Mouse (Mus musculus): ENCODE data around the gene Kndc1. TPM values are rescaled to one million over a fixed set of nuclear protein-coding genes. Genes with fewer than 3 reads are reported as not detected.
A peak's percentile ranks its signal among the peaks of the same experiment; 100 is the strongest.

Gene Kndc1
- 0.26 and 0.33 TPM in 2 replicates for polyA plus RNA-seq (2016; fragmentation: Nextera tagmentation; extraction: Ambion mirVana)

DNA sequence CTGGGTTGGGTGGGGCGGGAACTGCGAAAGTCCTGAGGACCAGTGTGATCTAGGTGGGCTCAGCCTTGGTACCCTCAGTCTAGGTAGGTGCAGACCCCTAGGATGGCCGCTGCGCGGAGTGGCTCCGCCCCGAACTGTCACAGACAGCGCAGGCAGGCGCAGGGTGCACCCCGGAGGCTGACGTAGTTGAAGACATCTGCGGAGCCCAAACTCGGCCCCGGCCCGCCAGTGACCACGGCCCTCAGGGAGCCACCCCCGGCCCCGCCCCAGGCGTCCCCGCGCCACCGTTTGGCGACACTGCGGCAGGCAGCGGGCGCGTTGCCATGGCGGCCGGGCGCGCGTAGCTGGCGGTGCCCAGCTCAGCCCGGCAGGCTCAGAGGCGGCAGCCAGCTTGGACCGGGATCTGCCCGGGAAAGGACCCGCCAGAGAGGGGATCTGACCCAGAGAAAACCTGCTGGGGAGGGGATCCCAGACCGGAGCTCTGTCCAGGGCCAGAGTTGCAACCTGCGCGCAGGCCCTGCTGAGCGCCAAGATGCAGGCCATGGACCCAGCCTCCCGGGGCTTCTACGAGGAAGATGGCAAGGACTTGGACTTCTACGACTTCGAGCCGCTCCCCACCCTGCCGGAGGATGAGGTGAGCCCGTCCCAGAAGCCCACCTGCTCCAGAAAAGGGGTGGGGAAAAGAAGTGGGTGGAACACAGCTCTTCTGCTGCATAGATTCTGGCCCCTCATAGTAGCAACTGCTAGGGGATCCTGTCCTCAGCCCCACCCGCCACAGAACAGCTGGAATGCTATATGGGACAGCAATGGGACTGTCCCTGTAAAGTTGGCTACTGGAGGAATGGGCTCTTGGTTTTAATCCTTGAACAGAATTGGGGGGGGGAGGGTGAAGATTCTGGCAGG is at the start of gene Kndc1:
TSS of gene Kndc1 (plus strand) at position 42 of the 903 bp plus-strand sequence.
- peaks cover 83% of the 10 kb centered on the region for H3K27me3 ChIP-seq (ENCODE audit: poor library complexity, severe bottlenecking)
- peak within 1 kb of the TSS; percentile 0; the same call in 1 of the 2 replicates for H3K27ac ChIP-seq
- DNase-seq (ENCODE audit: extremely low spot score, low spot score) = peak; percentile 29
- H3K4me3 ChIP-seq = peak within 1 kb of the TSS; percentile 60
- H3K4me1 ChIP-seq = peaks cover 12% of the 10 kb centered on the region
- no peaks in the 10 kb centered on the region for H3K9me3 ChIP-seq
- H3K36me3 ChIP-seq (replicated peaks) = no peaks in the 10 kb centered on the region
- WGBS = under 1% methylated on average over 50 of the region's 50 CpGs

DNA sequence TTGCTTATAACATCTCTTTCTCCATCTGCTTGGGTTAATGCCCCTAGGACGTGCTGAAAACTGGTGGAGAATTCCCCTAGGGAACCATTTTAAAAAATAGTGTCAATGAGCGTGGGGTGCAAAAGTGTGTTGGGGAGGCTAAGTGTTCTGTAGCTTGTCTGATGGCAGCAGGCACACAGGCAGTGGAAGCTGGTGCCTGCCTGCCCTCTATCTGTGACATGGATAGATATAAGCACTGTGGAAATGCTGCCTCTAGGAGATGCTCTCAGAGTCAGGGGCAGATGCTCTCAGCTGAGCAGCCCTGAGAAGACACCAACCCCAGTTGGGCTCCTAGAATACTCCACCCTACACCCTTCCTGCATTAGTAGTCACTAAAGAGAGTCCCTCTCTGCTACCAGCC is 49.4 kb upstream of the Kndc1 start:
- no peak for DNase-seq (ENCODE audit: extremely low spot score, low spot score)
- WGBS = 74% methylated on average over 2 of the region's 2 CpGs
- H3K9me3 ChIP-seq = no peaks in the 10 kb centered on the region

GRCm38 (mm10) chr7:139850152-139850551 is 44.3 kb upstream of the Kndc1 start:
- no peaks in the 10 kb centered on the region for H3K9me3 ChIP-seq
- DNase-seq (ENCODE audit: extremely low spot score, low spot score) = no peak
- H3K36me3 ChIP-seq (replicated peaks) = no peaks in the 10 kb centered on the region
- H3K4me1 ChIP-seq = peaks cover 20% of the 10 kb centered on the region
- WGBS = 44% methylated on average over 6 of the region's 6 CpGs
- H3K27me3 ChIP-seq (ENCODE audit: poor library complexity, severe bottlenecking) = no peaks in the 10 kb centered on the region
- H3K4me3 ChIP-seq = no peak overlapping the region
- peak overlapping the region; percentile 4; the same call in 1 of the 2 replicates for H3K27ac ChIP-seq

More for the DNA sequence above, 49.4 kb upstream of the Kndc1 start:
- no peaks in the 10 kb centered on the region for H3K36me3 ChIP-seq (replicated peaks)
- H3K27me3 ChIP-seq (ENCODE audit: poor library complexity, severe bottlenecking) = no peaks in the 10 kb centered on the region
- no peak overlapping the region for H3K4me3 ChIP-seq
- H3K27ac ChIP-seq = no peak overlapping the region
- peaks cover 6% of the 10 kb centered on the region for H3K4me1 ChIP-seq

DNA sequence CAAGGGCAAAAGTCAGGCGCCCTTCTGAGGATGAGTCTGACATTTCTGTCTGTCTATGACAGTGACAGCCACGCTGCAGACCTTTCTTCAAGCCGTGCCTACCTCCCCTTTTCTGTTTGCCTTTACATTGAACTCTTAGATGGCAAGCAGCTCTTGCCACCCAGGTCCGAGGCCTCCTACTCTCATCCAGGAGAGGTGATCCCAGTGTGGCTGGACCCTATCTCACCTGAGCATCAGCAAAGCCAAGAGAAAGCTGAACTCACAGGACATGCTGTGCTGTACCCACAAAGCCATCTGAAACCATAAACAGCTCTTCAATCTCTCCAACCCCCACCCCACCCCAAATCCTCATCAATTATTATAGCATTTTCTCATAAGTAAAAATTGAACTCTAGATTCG is 43.8 kb upstream of the Kndc1 start:
- Histone ChIP-seq H3K4me1 (peaks cover 22% of the 10 kb centered on the region), H3K27ac (peak overlapping the region; percentile 4; the same call in 1 of the 2 replicates), H3K36me3 (replicated peaks) (no peaks in the 10 kb centered on the region), H3K27me3 (ENCODE audit: poor library complexity, severe bottlenecking) (no peaks in the 10 kb centered on the region), H3K9me3 (no peaks in the 10 kb centered on the region), H3K4me3 (no peak overlapping the region)
- 81% methylated on average over 5 of the region's 5 CpGs for WGBS
- DNase-seq (ENCODE audit: extremely low spot score, low spot score) = no peak

GRCm38 (mm10) chr7:139851098-139851497 is 43.4 kb upstream of the Kndc1 start:
- Histone ChIP-seq H3K9me3 (no peaks in the 10 kb centered on the region), H3K27me3 (ENCODE audit: poor library complexity, severe bottlenecking) (no peaks in the 10 kb centered on the region), H3K4me1 (peaks cover 23% of the 10 kb centered on the region), H3K36me3 (replicated peaks) (no peaks in the 10 kb centered on the region), H3K4me3 (no peak overlapping the region), H3K27ac (no peak overlapping the region)
- DNase-seq (ENCODE audit: extremely low spot score, low spot score) = no peak
- 73% methylated on average over 6 of the region's 6 CpGs for WGBS

GRCm38 (mm10) chr7:139855261-139855660 is 39.2 kb upstream of the Kndc1 start:
- 87% methylated on average over 11 of the region's 11 CpGs for WGBS
- no peaks in the 10 kb centered on the region for H3K36me3 ChIP-seq (replicated peaks)
- H3K27me3 ChIP-seq (ENCODE audit: poor library complexity, severe bottlenecking) = no peaks in the 10 kb centered on the region
- no peak overlapping the region for H3K4me3 ChIP-seq
- DNase-seq (ENCODE audit: extremely low spot score, low spot score) = no peak
- peaks cover 16% of the 10 kb centered on the region for H3K4me1 ChIP-seq
- no peaks in the 10 kb centered on the region for H3K9me3 ChIP-seq
- no peak overlapping the region for H3K27ac ChIP-seq

DNA sequence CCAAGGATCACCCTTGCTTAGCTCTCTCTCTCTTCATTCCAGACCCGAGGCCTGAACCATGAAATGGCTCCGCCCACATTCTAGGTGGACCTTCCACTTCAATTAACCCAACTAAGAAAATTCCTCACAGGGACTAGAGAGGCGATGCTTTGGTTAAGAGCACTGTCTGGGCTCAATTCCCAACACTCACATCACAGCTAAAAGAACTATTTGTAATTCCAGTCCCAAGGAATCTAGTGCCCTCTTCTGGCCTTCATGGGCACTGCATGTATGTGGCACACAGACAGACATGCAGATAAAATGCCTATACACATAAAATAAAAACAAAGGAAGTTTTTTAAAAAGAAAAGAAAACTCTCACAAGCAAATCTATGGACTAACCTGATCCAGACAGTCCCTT is 33.1 kb upstream of the Kndc1 start:
- Histone ChIP-seq H3K27ac (no peak overlapping the region), H3K36me3 (replicated peaks) (no peaks in the 10 kb centered on the region), H3K9me3 (no peaks in the 10 kb centered on the region), H3K4me3 (no peak overlapping the region), H3K4me1 (no peaks in the 10 kb centered on the region), H3K27me3 (ENCODE audit: poor library complexity, severe bottlenecking) (no peaks in the 10 kb centered on the region)
- DNase-seq (ENCODE audit: extremely low spot score, low spot score) = peak; percentile 63
- WGBS = 36% methylated on average over 3 of the region's 3 CpGs

- WGBS = 87% methylated on average over 2 of the region's 2 CpGs
- DNase-seq (ENCODE audit: extremely low spot score, low spot score) = no peak
- no peaks in the 10 kb centered on the region for H3K4me1 ChIP-seq
- H3K9me3 ChIP-seq = no peaks in the 10 kb centered on the region
- H3K4me3 ChIP-seq = no peak overlapping the region
- no peaks in the 10 kb centered on the region for H3K36me3 ChIP-seq (replicated peaks)
- no peaks in the 10 kb centered on the region for H3K27me3 ChIP-seq (ENCODE audit: poor library complexity, severe bottlenecking)
- no peak overlapping the region for H3K27ac ChIP-seq
Measured at GRCm38 (mm10) chr7:139863076-139863475, 31.4 kb upstream of the Kndc1 start.

- 65% methylated on average over 2 of the region's 2 CpGs for WGBS
- H3K27ac ChIP-seq = no peak overlapping the region
Measured at GRCm38 (mm10) chr7:139864253-139864652, 30.2 kb upstream of the Kndc1 start.

DNA sequence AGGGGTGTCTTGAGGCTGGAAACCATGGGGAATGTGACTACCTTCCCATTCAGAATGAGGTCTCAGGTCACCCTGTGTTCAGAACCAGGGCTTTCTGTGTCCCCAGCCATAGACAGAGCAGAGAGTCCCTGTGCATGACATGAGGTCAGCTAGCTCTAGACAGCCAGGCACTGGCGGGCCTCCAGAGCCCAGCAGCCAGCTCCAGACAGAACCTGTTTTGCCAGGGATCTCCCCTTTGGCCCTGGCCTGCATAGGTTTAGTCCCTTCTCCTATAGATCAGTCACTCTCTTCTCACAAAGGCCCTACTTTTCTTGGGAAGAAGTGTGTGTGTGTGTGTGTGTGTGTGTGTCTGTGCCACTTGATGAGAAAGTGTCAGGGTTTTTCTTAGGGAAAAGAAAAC is 29.6 kb upstream of the Kndc1 start:
- no peak for DNase-seq (ENCODE audit: extremely low spot score, low spot score)
- Histone ChIP-seq H3K4me1 (no peaks in the 10 kb centered on the region), H3K36me3 (replicated peaks) (no peaks in the 10 kb centered on the region), H3K9me3 (no peaks in the 10 kb centered on the region), H3K4me3 (no peak overlapping the region), H3K27ac (no peak overlapping the region), H3K27me3 (ENCODE audit: poor library complexity, severe bottlenecking) (no peaks in the 10 kb centered on the region)
- 94% methylated on average over 1 of the region's 1 CpGs for WGBS

More at GRCm38 (mm10) chr7:139864253-139864652, 30.2 kb upstream of the Kndc1 start:
- H3K4me1 ChIP-seq = no peaks in the 10 kb centered on the region
- no peak overlapping the region for H3K4me3 ChIP-seq
- H3K27me3 ChIP-seq (ENCODE audit: poor library complexity, severe bottlenecking) = no peaks in the 10 kb centered on the region
- no peaks in the 10 kb centered on the region for H3K9me3 ChIP-seq
- no peaks in the 10 kb centered on the region for H3K36me3 ChIP-seq (replicated peaks)
- no peak for DNase-seq (ENCODE audit: extremely low spot score, low spot score)

DNA sequence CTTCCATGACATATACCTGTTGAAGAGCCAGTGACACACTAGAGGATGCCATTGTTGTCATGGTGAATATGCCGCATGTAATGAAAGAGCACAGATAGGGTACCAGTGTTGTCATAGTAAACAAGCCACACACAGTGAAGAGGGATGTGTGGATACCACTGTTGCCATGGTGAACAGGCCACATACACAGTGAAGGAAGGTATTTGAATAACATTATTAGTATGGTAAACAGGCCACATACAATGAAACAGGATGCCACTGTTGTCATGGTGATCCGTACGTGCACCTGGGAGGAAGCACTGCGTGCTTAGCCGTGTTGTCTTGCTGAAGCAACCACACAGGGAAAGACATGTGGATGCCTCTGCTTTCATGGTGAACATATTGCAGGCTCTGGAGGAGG is 23.5 kb upstream of the Kndc1 start:
- no peak for DNase-seq (ENCODE audit: extremely low spot score, low spot score)
- Histone ChIP-seq H3K9me3 (no peaks in the 10 kb centered on the region), H3K4me3 (no peak overlapping the region), H3K27me3 (ENCODE audit: poor library complexity, severe bottlenecking) (no peaks in the 10 kb centered on the region), H3K36me3 (replicated peaks) (no peaks in the 10 kb centered on the region), H3K4me1 (no peaks in the 10 kb centered on the region), H3K27ac (no peak overlapping the region)
- WGBS = 93% methylated on average over 5 of the region's 5 CpGs

DNA sequence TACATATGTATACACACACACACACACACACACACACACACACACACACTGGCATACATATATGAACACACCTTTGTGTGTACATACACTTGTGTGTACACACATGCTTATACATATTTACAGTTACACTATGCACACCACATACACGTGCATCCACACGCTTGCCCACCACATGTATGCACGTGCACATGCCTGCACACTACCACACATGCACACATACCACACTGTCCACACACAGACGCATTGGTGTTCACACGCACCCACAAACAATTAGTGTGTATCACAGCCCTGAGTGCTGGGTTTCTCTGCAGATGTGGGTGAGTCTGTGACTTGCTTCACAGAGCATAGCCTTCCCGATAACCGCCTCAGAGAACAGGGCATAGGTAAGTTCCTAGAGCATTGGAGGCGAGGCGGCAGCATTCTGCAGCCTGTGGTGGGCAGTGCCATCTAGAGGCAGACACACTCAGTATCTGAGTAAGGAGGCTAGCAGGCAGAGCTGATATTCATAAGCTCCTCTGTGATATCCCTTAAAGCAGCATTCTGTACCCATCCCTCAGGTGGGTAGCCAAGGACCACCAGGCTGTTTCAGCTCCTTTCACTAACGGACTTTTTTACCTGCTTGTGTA is 17.2 kb upstream of the Kndc1 start:
- WGBS = 72% methylated on average over 10 of the region's 10 CpGs
- no peaks in the 10 kb centered on the region for H3K27me3 ChIP-seq (ENCODE audit: poor library complexity, severe bottlenecking)
- DNase-seq (ENCODE audit: extremely low spot score, low spot score) = no peak
- no peaks in the 10 kb centered on the region for H3K9me3 ChIP-seq
- H3K36me3 ChIP-seq (replicated peaks) = no peaks in the 10 kb centered on the region
- H3K4me3 ChIP-seq = no peak overlapping the region
- no peaks in the 10 kb centered on the region for H3K4me1 ChIP-seq
- H3K27ac ChIP-seq = no peak overlapping the region

GRCm38 (mm10) chr7:139878122-139878521 is 16.4 kb upstream of the Kndc1 start:
- Histone ChIP-seq H3K36me3 (replicated peaks) (no peaks in the 10 kb centered on the region), H3K4me3 (no peak overlapping the region), H3K9me3 (no peaks in the 10 kb centered on the region), H3K4me1 (no peaks in the 10 kb centered on the region), H3K27ac (no peak overlapping the region), H3K27me3 (ENCODE audit: poor library complexity, severe bottlenecking) (no peaks in the 10 kb centered on the region)
- 92% methylated on average over 5 of the region's 5 CpGs for WGBS
- DNase-seq (ENCODE audit: extremely low spot score, low spot score) = no peak
